Mouse (Mus musculus) induced T-regulatory cell, adult 2 months (primary cell): ENCODE results near the gene Rtn4rl2.
A peak's percentile ranks its signal among the peaks of the same experiment; 100 is the strongest.

Experiments used
- DNase-seq: peaks from one replicate; pipeline ENCODE4 v3.0.0-alpha.2; 2012; ENCODE audit warnings: low read depth

Gene Rtn4rl2

DNA sequence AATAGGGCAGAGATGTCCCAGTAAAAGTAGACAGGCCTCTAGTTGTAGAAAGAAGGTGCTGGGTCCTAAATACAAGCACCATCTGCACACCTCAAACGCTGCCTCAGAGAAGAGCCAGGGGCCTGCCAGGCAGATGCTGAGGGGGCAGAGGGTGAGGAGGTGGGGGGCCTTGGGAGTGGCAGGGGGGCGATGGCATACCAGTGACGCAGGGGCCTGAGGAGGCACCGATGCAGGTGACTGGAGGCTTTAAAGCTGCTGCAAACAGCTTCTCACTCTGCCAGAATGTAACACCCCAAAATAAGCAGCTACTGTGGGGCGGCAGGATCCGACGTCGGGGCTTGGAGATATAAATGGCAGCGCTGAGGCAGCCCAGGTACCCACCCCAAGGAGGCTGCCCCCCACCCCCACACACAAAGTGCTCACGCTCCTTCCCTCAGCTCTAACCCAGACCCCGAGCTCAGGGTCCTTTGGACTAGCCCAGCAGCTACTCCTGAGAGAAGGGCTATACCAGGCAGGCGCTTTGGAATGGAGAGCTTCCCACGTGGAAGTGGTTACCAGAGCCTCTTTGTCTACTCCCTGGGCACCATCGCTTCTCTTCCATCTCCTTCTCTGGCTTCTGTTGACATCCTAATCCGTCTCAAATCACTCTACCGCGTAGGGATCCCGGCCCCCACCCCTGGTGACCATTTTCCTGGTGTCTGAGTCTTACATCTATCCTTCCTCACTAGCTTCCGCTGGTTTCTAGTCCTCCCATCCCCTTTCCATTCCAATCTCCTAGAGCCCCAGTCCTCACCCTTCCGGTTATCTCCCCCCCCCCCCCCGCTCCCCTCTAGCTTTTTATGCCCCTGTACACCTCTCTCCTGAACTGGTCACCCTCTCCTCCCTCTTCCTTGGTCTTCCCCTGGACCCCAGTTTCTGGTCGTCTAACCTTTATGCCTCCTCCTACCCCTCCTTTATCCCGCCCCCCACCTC, 1.1 kb downstream of the Rtn4rl2 start:
- DNase-seq = no peak

DNA sequence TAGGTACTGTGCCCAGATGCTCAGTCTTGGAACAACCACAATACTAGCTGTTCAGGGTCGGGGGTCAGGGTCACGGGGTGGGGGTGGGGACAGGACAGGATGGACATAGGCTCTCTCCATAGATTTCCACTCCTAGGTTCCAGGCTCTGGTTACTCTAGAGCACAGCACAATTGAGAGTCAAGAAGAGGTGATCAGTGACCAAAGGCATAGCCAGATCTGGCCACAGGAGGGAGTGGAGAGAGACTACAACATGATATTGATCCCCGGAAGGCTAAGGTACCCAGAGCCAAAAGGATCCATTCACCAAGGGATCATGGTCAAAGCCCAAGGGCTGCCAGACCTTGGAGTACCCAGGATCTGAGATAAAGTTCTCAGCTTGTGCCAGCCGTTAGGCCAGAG, 1.9 kb downstream of the Rtn4rl2 start:
- DNase-seq = no peak

DNA sequence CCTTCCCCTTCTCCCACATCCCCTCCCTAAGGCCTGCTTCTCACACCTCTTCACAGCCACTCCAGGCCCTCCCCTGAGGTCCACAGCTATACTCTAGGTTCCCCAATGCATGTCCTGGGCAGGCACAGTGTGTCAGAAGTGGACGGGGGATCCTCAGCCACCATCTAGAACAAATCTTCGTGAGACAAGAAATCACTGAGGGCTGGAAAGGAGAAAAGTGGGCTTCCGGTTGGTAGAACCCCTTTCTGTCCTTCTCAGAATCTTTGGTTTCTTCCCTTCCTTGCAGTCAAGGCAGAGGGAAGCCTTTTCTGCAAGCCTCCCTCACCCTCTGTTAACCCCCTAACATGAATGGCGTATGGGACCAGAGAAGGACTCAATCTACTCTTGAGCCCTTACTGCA, 2.6 kb downstream of the Rtn4rl2 start:
- DNase-seq = no peak

DNA sequence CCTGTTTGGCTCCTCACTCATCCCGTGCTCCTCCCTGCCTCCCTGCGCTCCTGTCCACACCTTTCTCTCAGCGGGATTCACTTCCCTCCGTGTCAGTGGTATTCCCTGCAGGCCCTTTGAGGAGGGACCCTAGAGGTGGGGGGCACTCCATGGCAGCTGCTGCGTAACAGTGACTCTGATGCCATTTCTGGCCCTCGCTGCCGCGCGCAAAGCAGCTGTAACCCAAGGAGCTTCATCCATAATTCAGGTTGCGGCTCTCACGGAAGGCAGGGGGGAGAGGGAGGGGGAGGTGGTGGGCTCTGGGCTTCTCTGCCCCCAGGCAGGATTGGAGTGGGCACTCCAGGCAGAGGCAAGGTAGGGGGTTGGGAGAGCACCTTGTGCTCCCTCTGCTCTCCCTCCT, 3.0 kb downstream of the Rtn4rl2 start:
- DNase-seq = no peak

DNA sequence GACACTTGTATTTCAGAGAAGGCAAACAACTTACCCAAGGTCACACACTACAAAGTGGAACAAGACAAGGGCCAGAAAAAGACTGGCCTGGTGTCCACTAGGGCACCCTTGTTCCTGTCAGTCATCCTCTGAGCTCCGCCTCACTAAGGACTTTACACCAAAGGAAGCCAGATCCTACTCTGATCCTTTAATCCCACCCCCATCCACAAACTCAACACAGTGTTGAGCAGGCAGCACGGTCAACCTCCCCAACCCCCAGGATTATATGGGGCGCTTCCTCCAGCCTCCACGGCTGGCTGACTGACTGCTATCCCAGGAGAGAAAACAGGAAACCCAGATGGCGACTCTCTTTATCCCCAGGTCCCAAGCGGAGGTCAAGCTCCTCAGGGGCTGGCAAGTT, 3.4 kb downstream of the Rtn4rl2 start:
- DNase-seq = no peak

DNA sequence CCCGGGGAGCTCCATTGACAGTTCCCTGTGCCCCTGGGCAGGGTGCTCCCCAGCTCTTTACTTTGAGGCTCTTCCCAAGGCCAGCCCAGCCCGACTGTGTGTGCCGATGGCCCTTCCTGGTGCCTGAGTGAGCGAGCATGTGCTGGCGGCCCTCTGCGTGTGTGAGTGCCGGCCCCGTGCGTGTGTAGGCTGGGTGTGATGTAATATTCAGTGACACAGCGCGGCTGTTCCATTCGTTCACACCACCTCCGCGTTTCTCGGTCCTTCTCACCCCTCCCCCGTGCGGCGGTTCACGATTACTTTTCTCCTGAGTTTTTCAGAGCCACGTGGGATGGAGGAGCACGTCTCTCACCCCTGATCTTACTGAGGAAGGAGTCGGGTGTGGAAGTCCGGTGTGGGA, 3.9 kb downstream of the Rtn4rl2 start:
- no peak for DNase-seq

DNA sequence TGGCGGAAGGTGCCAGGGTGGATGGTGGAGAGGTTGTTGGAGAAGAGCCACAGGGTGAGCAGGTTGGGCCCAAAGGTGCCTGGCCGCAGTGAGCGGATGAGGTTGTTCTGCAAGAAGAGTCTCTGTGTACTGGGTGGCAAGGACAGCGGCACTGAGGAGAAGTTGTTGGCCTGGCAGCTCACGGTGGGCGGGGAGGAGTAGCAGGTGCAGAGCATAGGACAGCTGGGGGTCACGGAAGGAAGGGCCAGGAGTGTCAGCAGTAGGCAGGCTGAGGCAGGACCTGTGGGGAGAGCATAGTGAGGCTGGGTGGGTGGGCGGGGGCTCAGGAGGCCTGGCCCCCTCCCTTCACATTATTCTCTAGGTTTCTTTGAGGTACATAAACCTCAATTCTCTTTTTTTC, 5.9 kb downstream of the Rtn4rl2 start:
- no peak for DNase-seq

DNA sequence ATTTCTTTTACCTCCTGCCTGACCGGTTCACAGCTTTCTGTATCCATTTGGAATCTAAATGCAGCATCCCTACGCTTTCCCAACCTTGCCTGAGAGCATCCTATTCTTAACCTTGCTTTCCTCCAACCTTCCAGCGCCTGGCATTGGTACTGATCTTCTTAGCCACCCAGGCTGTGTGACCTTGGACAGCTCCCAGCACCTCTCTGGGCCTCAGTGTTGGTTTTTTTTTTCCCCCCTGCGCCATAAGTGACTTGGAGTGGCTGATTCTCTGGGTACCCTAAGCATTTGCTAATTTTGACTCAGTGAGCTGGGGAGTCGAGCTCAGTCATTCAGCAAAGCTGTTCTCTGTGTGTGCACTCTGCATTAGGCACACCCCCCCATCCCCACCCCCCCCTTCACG, 10.7 kb downstream of the Rtn4rl2 start:
- DNase-seq = no peak

DNA sequence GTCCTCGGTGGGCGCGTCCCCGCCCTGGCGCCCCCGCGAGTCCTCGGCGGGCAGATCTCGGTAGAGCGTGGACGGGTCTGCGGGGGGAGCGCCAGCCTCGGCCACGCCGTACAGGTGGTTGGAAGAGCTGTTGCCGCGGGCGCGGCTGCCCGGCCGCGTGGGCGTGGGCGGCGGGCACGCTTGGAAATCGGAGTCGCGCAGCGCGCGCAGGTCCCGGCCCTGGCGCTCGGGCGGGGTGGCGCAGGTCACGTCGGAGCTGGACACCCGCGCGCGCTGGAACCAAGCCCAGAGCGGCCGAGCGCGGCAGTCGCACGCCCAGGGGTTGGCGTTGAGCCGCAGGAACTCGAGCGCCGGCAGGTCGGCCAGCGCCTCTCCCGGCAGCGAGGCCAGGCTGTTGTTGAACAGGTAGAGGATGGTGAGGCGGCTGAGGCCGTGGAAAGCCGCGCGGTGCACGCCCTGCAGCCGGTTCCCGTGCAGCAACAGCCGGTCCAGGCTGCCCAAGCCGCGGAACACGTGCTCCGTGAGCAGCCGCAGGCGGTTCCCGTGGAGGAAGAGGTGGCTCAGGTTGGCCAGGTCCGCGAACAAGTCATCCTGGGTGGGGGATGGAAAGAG, 14.3 kb downstream of the Rtn4rl2 start:
- DNase-seq = no peak

DNA sequence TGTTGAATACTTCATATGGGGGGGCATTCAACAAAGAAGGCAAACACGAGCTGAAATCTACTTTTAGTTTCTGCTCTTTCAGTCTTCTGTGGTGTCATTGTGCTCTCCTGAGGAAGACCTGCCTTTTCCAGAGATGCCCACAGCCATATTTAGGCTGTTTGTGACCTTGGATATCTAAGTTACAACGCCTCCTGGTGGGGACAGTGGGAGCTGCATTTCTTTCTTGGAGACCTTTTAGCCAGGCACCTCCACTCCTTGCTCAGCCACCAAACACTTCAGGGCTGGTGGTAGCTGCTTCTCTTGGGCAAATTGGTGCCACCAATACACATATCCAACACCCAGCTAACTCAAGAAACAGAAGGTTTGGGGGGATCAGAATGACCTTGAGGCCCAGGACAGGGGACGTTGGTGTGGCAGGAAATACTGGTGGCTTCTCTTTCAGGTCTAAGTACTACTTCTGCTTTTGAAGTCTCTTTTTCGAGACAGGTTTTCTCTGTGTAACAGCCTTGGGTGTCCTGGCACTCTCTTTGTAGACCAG, 15.8 kb downstream of the Rtn4rl2 start:
- DNase-seq = peak; percentile 67

DNA sequence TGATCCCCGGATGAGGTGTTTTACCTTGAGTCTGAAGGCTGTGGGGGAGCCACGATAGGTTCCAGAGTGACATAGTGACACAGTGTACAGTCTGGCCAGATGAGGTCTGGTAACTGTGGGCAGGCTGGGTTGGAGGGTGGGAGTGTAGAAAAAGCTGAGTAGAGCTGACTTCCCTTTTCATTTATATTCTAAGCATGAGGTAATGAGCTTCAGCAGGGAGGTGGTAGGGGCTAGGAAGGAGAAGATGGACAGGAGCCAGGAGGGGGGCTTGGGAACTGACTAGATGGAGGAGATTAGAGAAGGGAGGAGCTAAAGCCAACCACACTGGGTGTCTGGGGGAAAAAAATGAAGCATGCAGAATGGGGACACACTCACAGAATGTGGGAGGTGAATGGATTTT, 17.5 kb downstream of the Rtn4rl2 start:
- DNase-seq = no peak

DNA sequence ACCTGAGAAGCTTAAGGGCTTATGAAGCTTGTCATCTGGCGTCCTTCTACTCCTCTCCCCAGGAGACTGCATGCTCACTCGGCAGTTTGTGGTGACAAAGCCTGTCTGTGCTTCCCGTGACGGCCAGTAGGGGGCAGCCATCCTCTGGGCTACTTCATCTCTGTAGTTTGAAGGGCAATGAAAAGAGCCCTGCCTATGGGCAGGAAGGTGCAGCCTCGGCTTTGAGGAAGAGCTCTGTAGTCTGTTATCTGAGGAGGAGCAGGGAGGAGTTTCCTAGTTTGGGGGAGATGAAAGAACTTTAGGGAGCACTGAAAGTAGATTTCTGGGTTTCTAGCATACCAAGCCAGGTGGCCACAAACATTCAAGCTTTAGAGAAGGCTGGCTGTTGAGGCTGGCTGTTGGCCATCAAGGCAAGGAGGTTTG, 18.0 kb downstream of the Rtn4rl2 start:
- peak; percentile 74 for DNase-seq

DNA sequence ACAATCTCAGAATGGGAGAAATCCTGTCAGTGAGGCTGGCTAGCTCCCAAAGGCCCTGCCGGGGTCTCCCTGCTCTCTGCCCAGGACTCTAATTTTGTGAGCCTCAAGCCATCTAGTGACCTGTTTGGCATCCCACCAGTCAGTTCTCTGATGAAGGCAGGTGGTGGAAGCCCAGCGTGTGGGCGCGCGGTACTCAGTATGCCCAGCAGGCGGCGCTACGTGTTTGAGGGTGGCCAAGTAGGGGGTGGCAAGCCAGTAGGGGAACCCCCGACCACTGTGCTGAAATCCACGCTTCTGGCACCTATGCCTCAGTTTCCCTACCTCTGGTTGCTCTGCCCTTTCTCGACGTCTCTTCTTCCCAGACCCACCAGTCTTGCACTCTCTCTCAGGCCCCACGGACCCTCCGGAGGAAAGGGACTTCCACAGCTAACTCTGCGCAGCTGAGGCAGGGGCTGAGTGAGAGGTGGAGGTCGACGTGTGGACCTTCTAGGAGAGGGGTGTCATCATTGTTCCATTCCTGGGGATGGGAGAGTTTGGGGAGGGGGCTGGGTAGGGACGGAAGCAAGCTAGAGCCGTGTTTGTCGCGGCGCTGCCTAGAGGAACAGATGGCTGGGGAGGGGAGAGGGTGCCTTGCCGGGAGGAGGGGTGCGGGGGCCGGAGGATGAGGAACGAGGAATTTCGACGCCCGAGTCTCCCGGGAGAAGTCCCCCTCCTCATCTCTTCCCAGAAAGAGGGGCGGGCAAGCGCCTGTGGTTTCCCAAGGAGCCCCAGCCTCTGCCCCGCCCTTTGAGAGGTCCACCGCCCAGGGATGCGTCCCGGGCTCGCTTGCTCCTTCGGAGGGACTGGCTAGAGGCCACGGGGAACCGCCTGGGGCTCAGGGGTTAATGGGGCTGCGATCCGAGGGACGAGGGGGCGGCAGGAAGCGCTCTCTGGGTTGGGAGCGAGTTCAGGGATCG, 20.6 kb downstream of the Rtn4rl2 start:
- peak; percentile 55 for DNase-seq

DNA sequence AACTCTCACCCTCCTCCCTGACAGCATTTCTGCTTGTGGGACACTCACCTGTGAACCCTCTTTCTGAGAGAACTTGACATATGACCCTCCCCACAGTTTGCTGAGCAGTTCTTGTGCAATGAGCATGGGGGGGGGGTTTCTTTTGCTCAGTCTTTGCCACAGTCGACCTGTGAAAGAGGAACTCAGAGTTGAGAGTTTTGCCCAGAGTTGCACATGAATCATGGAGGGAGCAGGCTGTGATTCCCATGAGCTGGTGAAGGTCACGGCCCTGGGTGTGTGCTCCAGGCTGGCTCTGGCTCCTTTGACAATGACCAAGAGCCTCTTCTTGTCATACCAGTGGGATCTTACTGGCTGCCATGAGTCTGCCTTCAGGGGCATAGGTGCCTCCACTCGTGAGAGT, 24.3 kb downstream of the Rtn4rl2 start:
- no peak for DNase-seq

DNA sequence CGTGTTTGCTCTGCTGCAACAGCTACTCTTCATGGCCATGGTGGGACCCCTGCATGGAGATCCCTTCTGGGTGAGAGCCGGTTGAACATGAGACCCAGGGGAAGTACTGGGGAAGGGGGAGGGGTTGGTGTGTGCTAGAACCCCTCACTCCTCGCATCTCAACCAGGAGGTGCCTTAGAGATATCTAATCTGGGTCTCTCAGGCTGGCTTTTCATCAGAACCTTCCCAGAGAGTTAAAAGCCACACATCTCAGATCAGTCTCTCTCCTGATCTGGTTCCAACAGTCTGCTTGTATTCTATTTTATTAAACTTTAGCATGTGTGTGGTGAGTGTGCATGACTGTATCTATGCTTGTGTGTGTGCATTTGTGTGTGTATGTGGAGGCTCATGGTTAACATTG, 25.1 kb downstream of the Rtn4rl2 start:
- DNase-seq = no peak

DNA sequence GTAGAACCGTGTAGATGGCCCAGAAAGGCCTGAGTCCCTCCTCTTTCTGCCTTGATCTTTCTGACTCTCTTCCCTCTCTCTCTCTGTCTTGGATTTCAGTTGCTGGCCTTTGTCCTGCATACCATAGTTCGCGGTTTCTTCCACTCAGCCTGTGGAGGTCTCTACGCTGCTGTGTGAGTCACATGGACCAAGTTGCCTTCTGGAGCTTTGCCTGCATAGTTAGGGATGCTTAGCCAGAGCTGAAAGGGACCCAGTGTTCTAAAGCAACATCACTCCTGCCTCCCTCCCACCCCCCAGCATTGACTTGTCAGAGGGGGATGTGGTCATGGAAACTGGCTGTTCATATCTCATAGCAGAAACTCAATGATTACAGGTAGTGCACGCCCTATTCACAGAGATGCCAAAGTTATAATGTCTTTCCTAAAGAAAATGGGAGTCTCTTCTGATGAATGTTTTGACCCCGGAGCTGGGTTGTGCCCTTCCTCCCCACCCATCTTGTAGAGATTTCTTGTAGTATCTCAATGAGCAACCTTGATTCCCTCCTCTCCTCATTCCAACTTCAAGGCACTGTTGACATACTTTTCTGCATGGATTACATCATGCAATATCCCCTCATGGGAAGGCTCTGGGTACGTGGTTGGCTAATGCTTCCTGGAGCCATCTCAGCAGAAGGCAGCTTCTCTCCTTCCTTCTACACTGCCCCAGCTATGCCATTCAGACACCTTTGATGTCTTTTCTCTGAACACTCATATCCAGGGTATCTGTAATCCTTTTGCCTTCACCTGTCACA, 26.3 kb downstream of the Rtn4rl2 start:
- DNase-seq = no peak

DNA sequence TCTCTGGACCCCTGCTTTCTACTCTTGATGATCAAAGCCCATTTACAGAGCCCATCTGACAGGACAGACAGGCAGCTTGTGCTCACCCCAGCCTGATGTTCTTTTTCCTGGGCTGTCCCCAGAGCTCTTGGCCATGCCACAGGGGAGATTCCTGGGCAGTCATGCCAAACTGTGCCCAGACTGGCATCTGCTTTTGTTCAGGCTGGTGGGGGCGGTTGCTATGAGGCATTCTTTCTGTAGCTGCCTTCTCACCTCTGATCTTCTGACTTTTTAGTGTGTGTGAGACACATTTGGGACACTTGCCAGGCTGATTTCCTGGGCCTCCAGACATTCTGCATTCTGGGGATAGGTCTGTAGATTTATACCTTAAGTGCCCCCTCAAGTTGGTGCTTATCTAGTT, 28.0 kb downstream of the Rtn4rl2 start:
- no peak for DNase-seq

DNA sequence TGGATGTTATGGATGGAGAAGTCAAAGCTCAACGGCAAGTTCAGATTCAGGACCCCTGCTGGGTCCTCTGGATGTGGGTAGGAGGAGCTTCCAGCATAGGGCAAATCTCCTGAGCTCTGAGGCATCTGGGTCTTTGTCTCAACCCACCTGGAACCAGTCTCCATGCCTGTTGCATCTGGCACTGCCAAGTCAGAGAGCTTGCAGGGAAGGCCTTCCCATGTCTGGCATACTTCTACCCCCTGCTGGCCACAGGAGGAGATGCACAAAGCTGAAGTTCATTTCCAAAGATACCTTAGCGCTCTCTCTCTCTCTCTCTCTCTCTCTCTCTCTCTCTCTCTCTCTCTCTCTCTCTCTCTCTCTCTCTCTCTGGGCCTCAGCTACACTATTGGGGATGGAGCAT, 30.8 kb downstream of the Rtn4rl2 start:
- peak; percentile 52 for DNase-seq

DNA sequence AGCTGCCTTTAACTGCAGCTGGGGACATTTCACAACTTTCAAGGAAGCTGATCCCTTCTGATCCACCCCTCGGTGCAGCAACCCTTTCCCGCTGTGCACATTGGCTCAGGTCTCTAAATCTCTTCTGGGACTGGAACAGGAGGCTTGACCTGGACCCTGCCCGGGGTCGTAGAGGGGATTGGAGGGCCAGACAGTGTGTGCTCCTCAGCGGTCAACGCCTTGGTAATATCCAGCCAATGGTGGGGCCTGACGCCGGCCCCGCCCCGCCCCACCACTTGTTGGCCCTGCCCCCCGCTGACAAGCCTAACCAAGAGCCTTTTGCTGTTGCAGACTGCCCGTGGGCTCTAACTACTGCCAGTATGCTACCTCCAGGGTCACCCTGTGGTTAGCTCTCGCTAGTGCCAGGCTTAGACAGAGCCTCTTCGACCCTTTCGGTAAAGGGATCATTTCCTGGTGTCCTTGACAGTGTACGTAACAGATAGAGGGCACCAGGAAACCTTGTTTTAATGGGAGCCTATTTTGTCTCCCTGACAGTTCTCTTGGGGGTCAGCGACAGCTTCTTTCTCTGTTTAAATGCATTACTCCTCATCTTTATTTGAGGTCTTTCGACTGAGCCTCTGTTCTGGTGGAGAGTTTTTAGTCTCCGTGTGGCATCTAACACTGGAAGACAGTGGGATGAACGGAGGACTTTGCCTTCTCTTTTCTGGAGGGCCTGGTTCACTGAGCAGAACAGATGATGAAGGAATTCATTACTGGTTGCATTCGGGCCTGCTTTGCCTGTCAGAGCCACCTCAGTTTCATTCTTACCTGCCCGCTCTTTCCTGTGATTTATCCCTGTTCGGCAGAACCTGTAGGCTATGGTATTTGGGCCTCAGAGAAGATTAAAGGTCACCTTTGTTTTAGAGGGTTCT, 35.1 kb downstream of the Rtn4rl2 start:
- DNase-seq = no peak
